Mouse (Mus musculus): ENCODE measurements around the gene Flad1. TPM values are rescaled to one million over a fixed set of nuclear protein-coding genes. Genes with fewer than 3 reads are reported as not detected.

The Flad1 gene
- polyA plus RNA-seq, 1 experiment from 2014 or later: 18.7 TPM

DNA sequence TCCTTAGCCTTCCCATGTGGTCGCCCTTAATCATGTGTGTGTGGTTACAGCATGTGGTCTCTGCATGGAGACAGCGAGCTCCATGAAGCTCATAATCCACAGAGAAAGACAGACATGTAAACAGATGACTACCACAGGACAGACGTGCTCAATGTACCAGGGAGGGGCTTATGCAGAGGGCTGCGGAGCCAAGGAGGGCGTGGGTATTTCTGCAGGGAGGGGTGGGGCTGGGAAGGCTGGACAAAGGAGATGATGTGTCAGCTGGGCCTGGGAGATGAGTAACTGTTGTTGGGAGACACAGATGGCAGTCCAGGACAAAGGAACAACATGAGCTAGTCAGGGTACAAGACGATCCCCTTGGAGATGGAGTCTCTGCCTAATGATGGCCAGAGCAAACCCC is 52.0 kb downstream of the Flad1 start:
- H3K9ac ChIP-seq: no peak overlapping the region
- ATAC-seq (ENCODE audit: low read depth): no peak
- peaks cover 5% of the 10 kb centered on the region; the same call in 1 of the 2 replicates for H3K4me1 ChIP-seq (replicated peaks)
- H3K4me3 ChIP-seq (replicated peaks): no peak overlapping the region
- DNase-seq: no peak
- WGBS (ENCODE audit: insufficient replicate concordance): 54% methylated on average over 6 of the region's 6 CpGs
- H3K27me3 ChIP-seq: peaks cover 14% of the 10 kb centered on the region
- no peaks in the 10 kb centered on the region for H3K9me3 ChIP-seq (replicated peaks)
- H3K36me3 ChIP-seq: no peaks in the 10 kb centered on the region
- H3K4me2 ChIP-seq: no peak overlapping the region
- no peak overlapping the region for H3K27ac ChIP-seq

DNA sequence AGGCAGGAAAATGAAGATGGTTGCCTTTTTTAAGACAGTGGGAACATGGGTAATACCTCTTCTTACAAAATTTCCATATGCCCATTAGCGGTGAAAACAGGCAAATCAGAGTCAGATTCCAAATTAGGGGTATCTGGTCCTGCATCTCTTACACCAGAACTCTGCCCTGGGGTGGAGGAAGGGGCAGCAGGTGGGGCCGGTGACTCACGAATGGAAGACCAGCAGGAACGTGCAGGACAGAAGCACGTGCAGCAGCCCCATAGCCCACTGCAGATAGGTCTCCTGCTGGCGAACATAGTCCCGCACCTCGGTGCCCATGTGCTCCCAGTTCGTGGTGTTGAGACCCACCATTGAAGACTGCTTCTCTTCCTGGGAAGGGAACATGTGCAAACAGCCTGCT is 55.6 kb downstream of the Flad1 start:
- Histone ChIP-seq H3K27me3 (peaks cover 46% of the 10 kb centered on the region), H3K27ac (no peak overlapping the region), H3K4me1 (replicated peaks) (peaks cover 9% of the 10 kb centered on the region; the same call in 1 of the 2 replicates), H3K36me3 (no peaks in the 10 kb centered on the region), H3K4me2 (no peak overlapping the region), H3K9me3 (replicated peaks) (no peaks in the 10 kb centered on the region), H3K9ac (no peak overlapping the region), H3K4me3 (replicated peaks) (no peak overlapping the region)
- DNase-seq (no peak), ATAC-seq (ENCODE audit: low read depth) (no peak)
- 51% methylated on average over 9 of the region's 9 CpGs for WGBS (ENCODE audit: insufficient replicate concordance)

DNA sequence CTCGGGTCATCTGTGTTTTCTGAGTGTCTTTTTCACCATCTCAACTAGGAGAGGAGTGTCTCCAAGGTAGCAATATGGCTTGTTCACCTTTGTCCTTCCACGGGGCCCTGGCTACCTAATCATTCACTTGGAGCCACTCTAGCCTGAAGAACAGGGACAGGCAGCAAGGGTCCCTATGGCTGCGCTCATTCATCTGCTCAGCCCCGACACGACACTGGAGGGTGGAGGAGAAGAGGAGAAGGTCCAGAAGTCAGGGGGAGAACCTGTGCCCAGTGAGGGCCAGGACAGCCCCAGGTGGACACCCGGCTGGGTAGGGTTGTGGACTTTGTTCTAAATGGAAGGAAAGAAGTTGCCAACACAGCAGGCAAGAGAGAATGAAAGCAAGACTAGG is 56.2 kb downstream of the Flad1 start:
- Histone ChIP-seq H3K9me3 (replicated peaks) (no peaks in the 10 kb centered on the region), H3K9ac (no peak overlapping the region), H3K27me3 (peaks cover 49% of the 10 kb centered on the region), H3K27ac (no peak overlapping the region), H3K4me3 (replicated peaks) (no peak overlapping the region), H3K4me2 (no peak overlapping the region), H3K4me1 (replicated peaks) (peaks cover 9% of the 10 kb centered on the region), H3K36me3 (no peaks in the 10 kb centered on the region)
- no peak for ATAC-seq (ENCODE audit: low read depth)
- DNase-seq: no peak
- 53% methylated on average over 6 of the region's 6 CpGs for WGBS (ENCODE audit: insufficient replicate concordance)

DNA sequence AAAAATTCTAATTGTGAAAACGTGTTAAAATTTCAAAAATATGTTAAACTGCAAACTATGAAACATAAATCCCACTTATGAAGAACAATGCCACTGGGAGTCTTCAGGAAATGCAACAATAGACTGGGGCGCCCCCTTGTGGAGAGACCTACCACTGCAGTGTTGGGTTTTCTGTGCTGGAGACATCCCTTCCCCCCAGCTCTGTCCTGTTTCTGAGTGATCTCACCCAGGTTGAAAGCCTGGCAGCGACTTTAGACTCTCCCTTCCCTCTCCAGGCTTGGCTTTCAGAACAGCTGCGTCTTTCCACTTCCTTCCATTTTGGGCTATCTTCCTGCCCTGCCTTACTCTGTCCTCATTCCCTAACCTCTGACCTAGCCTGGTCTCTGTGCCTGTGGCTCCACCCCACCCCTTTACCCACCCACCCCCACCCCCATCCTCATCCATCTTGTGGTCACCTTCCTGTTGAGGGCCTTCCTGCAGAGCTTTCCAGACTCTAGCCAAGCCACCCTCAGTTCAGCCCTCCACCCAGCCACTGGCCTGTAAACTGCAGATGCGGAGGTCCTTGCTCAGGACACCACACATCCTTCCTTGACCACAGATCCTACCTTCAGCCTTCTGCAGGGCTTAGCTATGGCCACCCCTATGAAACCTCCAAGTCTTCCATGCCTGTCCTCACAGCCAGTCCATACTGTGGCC is 56.7 kb downstream of the Flad1 start:
- Histone ChIP-seq H3K4me2 (no peak overlapping the region), H3K9me3 (replicated peaks) (no peaks in the 10 kb centered on the region), H3K4me3 (replicated peaks) (no peak overlapping the region), H3K27ac (no peak overlapping the region), H3K27me3 (peaks cover 54% of the 10 kb centered on the region), H3K36me3 (no peaks in the 10 kb centered on the region), H3K9ac (no peak overlapping the region), H3K4me1 (replicated peaks) (peaks cover 15% of the 10 kb centered on the region)
- 13% methylated on average over 5 of the region's 5 CpGs for WGBS (ENCODE audit: insufficient replicate concordance)
- DNase-seq: peak; percentile 55
- 0 out of 2 replicates have a peak, but pooled peaks have one; percentile 20 for ATAC-seq (ENCODE audit: low read depth)

DNA sequence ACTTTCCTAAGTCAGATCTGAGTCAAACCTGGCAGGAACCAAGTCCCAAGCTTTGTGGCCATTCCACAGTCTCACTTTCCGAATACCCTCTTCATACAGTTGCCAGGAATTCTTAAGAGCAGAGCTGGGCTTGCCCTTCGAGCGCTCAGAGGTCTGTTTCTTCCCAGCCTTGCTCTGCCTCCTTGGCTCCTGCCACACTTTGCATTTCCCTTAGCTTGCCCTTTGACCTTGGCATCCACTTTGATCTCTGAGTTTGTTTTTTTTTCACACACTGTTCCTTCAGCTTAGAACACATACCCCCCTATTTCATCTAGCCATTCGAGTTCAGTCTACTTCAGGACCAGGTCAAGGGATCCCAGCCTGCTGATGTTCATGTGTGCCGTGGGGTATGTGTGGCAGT is 60.4 kb downstream of the Flad1 start:
- Histone ChIP-seq H3K27ac (no peak overlapping the region), H3K27me3 (peaks cover 76% of the 10 kb centered on the region), H3K9ac (no peak overlapping the region), H3K4me1 (replicated peaks) (peaks cover 33% of the 10 kb centered on the region), H3K36me3 (no peaks in the 10 kb centered on the region), H3K4me3 (replicated peaks) (no peak overlapping the region), H3K4me2 (no peak overlapping the region), H3K9me3 (replicated peaks) (no peaks in the 10 kb centered on the region)
- no peak for ATAC-seq (ENCODE audit: low read depth)
- no peak for DNase-seq
- WGBS (ENCODE audit: insufficient replicate concordance): 60% methylated on average over 5 of the region's 5 CpGs

Other genes starting within 250 kb of the Flad1 start
- gene Clk2, start 247.1 kb downstream of the Flad1 start, polyA plus RNA-seq (2015; fragmentation: Nextera tagmentation; extraction: Ambion mirVana): 10.3 and 10.8 TPM in 2 replicates
- 67.4 and 72.1 TPM in 2 replicates for gene Scamp3, start 234.4 kb downstream of the Flad1 start, polyA plus RNA-seq (2015; fragmentation: Nextera tagmentation; extraction: Ambion mirVana)
- 2.8 and 3.9 TPM in 2 replicates for gene Fam189b, start 228.7 kb downstream of the Flad1 start, polyA plus RNA-seq (2015; fragmentation: Nextera tagmentation; extraction: Ambion mirVana)
- 21.7 and 23.7 TPM in 2 replicates for gene Gba, start 208.9 kb downstream of the Flad1 start, polyA plus RNA-seq (2015; fragmentation: Nextera tagmentation; extraction: Ambion mirVana)
- gene Thbs3, start 196.7 kb downstream of the Flad1 start, polyA plus RNA-seq (2015; fragmentation: Nextera tagmentation; extraction: Ambion mirVana): 1.0 and 1.5 TPM in 2 replicates
- 152 and 155 TPM in 2 replicates for gene Mtx1, start 184.8 kb downstream of the Flad1 start, polyA plus RNA-seq (2015; fragmentation: Nextera tagmentation; extraction: Ambion mirVana)
- gene Muc1, start 182.8 kb downstream of the Flad1 start, polyA plus RNA-seq (2015; fragmentation: Nextera tagmentation; extraction: Ambion mirVana): 0.14 and 0.51 TPM in 2 replicates
- 152 and 155 TPM in 2 replicates for gene Krtcap2, start 165.9 kb downstream of the Flad1 start, polyA plus RNA-seq (2015; fragmentation: Nextera tagmentation; extraction: Ambion mirVana)
- 0.14 and 0.23 TPM in 2 replicates for gene Trim46, start 165.6 kb downstream of the Flad1 start, polyA plus RNA-seq (2015; fragmentation: Nextera tagmentation; extraction: Ambion mirVana)
- gene Dpm3, start 152.5 kb downstream of the Flad1 start, polyA plus RNA-seq (2015; fragmentation: Nextera tagmentation; extraction: Ambion mirVana): 57.2 and 64.5 TPM in 2 replicates
- 17.4 and 18.0 TPM in 2 replicates for gene Slc50a1, start 141.3 kb downstream of the Flad1 start, polyA plus RNA-seq (2015; fragmentation: Nextera tagmentation; extraction: Ambion mirVana)
- gene Efna1, start 130.7 kb downstream of the Flad1 start, polyA plus RNA-seq (2015; fragmentation: Nextera tagmentation; extraction: Ambion mirVana): 4.3 and 4.6 TPM in 2 replicates
- 0.32 and 0.41 TPM in 2 replicates for gene Efna3, start 88.9 kb downstream of the Flad1 start, polyA plus RNA-seq (2015; fragmentation: Nextera tagmentation; extraction: Ambion mirVana)
- gene Efna4, start 73.8 kb downstream of the Flad1 start, polyA plus RNA-seq (2015; fragmentation: Nextera tagmentation; extraction: Ambion mirVana): 1.0 and 1.2 TPM in 2 replicates
- 9.5 and 9.6 TPM in 2 replicates for gene Adam15, start 61.9 kb downstream of the Flad1 start, polyA plus RNA-seq (2015; fragmentation: Nextera tagmentation; extraction: Ambion mirVana)
- 0.07 and 0.08 TPM in 2 replicates for gene Dcst2, start 49.9 kb downstream of the Flad1 start, polyA plus RNA-seq (2015; fragmentation: Nextera tagmentation; extraction: Ambion mirVana)
- gene Dcst1, start 46.6 kb downstream of the Flad1 start, polyA plus RNA-seq (2015; fragmentation: Nextera tagmentation; extraction: Ambion mirVana): not detected in 2 replicates
- gene Zbtb7b, start 17.1 kb downstream of the Flad1 start, polyA plus RNA-seq (2015; fragmentation: Nextera tagmentation; extraction: Ambion mirVana): 0.97 and 1.8 TPM in 2 replicates
- not detected in 2 replicates for gene Lenep, start 9.1 kb downstream of the Flad1 start, polyA plus RNA-seq (2015; fragmentation: Nextera tagmentation; extraction: Ambion mirVana)
- gene Cks1b, start 6.5 kb upstream of the Flad1 start, polyA plus RNA-seq (2015; fragmentation: Nextera tagmentation; extraction: Ambion mirVana): 282 and 301 TPM in 2 replicates
- gene Shc1, start 6.6 kb upstream of the Flad1 start, polyA plus RNA-seq (2015; fragmentation: Nextera tagmentation; extraction: Ambion mirVana): 42.3 and 51.4 TPM in 2 replicates
- 11.0 and 12.0 TPM in 2 replicates for gene Pygo2, start 18.3 kb upstream of the Flad1 start, polyA plus RNA-seq (2015; fragmentation: Nextera tagmentation; extraction: Ambion mirVana)
- 6.0 and 6.8 TPM in 2 replicates for gene Pbxip1, start 24.8 kb upstream of the Flad1 start, polyA plus RNA-seq (2015; fragmentation: Nextera tagmentation; extraction: Ambion mirVana)
- 39.5 and 40.4 TPM in 2 replicates for gene Pmvk, start 42.7 kb upstream of the Flad1 start, polyA plus RNA-seq (2015; fragmentation: Nextera tagmentation; extraction: Ambion mirVana)
- gene Kcnn3, start 108.3 kb upstream of the Flad1 start, polyA plus RNA-seq (2015; fragmentation: Nextera tagmentation; extraction: Ambion mirVana): 0.03 and 0.05 TPM in 2 replicates

Measured in liver, embryonic 13.5 days (tissue).